17 mouse cellular contexts compared by ENCODE assay signal in the genomic region with DNA sequence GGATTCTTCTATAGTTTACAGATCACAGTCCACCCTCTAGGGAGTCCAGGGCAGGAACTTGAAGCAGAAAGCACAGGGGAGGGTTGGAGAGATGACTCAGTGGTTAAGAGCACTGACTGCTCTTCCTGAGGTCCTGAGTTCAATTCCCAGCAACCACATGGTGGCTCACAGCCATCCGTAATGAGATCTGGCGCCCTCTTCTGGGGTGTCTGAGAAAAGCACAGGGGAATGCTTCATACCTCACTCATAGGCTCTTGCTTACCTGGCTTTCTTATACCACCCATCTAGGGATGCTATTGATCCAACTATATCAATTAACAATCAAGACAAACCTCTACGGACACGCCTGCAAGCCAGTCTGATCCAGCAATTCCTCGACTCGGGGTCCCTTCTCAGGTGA. TPM values are rescaled to one million over a fixed set of nuclear protein-coding genes. Genes with fewer than 3 reads are reported as not detected.
DNase-seq lines count a peak whose midpoint lies in the region; ATAC-seq and TF ChIP-seq lines count a peak whose summit lies in the region.
"Had no signal": no experiment of that assay in that cellular context is flagged by ENCODE, and none has a peak within 500 bp of the region (broad histone marks: within the 10 kb centered on the region; RNA-seq: fewer than 3 reads in every experiment).

No protein-coding gene starts in this region.

- WGBS in liver, postnatal 0 days (ENCODE audit: insufficient replicate concordance) = 62% methylated on average over 6 of the region's 6 CpGs

- peaks cover 8% of the 10 kb centered on the region for H3K4me1 ChIP-seq in liver, postnatal 0 days (ENCODE audit: insufficient read depth)

- peak; percentile 44 for TF ChIP-seq CTCF in gastrocnemius, adult 2 months (IDR thresholded peaks at IDR 0.05)
- peak; percentile 47 for TF ChIP-seq CTCF in liver, postnatal 0 days (IDR thresholded peaks at IDR 0.05; ENCODE audit: low read depth)

- intact Hi-C loops in gastrocnemius, adult 2 months (cut with DNase I) = no loop called here

- H3K9ac ChIP-seq in liver, postnatal 0 days (replicated peaks) = no peak overlapping the region
- H3K9ac ChIP-seq: forebrain, embryonic 15.5 days; heart, embryonic 15.5 days; hindbrain, embryonic 12.5 days had no signal

- no peak overlapping the region for H3K4me3 ChIP-seq in gastrocnemius, adult 2 months
- no peak overlapping the region for H3K4me3 ChIP-seq in liver, postnatal 0 days (ENCODE audit: low read depth, low read length)
- H3K4me3 ChIP-seq: forebrain, embryonic 15.5 days; heart, embryonic 15.5 days; hindbrain, embryonic 12.5 days; midbrain, embryonic 10.5 days had no signal

- no peak overlapping the region for H3K4me2 ChIP-seq in liver, postnatal 0 days (ENCODE audit: low read depth, low read length)
- H3K4me2 ChIP-seq: forebrain, embryonic 15.5 days; heart, embryonic 15.5 days; hindbrain, embryonic 12.5 days had no signal

- DNase-seq in gastrocnemius, adult 2 months = no peak
- DNase-seq in gastrocnemius, postnatal 25 days = no peak
- peak; percentile 1 for DNase-seq in layer of hippocampus, adult 9-11 months
- DNase-seq in layer of hippocampus, adult 18-20 months (ENCODE audit: low spot score in 2 of 2) = no peak
- DNase-seq in thymus, postnatal 14 days = peak; percentile 29
- DNase-seq in thymus, postnatal 36 days = no peak
- no peak for DNase-seq in liver, postnatal 0 days
- DNase-seq in ovary, postnatal 36 days (ENCODE audit: low spot score) = no peak
- DNase-seq: cerebellum, adult 11 months; embryo, embryonic 11 days; gastrocnemius, postnatal 10 days; kidney, adult 9 months; right cerebral cortex, postnatal 25 days had no signal

- no peak for TF ChIP-seq EP300 in liver, postnatal 0 days (IDR thresholded peaks at IDR 0.05; ENCODE audit: low read depth)

- H3K27me3 ChIP-seq in liver, postnatal 0 days (ENCODE audit: insufficient read depth, low read length) = peaks cover 30% of the 10 kb centered on the region

- no peaks in the 10 kb centered on the region for H3K36me3 ChIP-seq in liver, postnatal 0 days (replicated peaks; ENCODE audit: insufficient read depth, low read length)
- H3K36me3 ChIP-seq: forebrain, embryonic 15.5 days; heart, embryonic 15.5 days; hindbrain, embryonic 12.5 days; midbrain, embryonic 10.5 days had no signal

- no peaks in the 10 kb centered on the region for H3K9me3 ChIP-seq in liver, postnatal 0 days (ENCODE audit: low read length)
- H3K9me3 ChIP-seq: forebrain, embryonic 15.5 days; heart, embryonic 15.5 days; hindbrain, embryonic 12.5 days had no signal

- no peak for ATAC-seq in liver, postnatal 0 days
- ATAC-seq: forebrain, embryonic 15.5 days had no signal

- no peak overlapping the region for H3K27ac ChIP-seq in gastrocnemius, adult 2 months
- H3K27ac ChIP-seq in liver, postnatal 0 days (ENCODE audit: low read depth) = no peak overlapping the region
- H3K27ac ChIP-seq: forebrain, embryonic 15.5 days; heart, embryonic 15.5 days; hindbrain, embryonic 12.5 days; midbrain, embryonic 10.5 days had no signal

RNA-seq across cellular contexts. Expression of a gene that starts 21.2 kb away (rescaled TPM):
- 1 to 10 TPM; 1.6 to 4.0 TPM for total RNA-seq in gastrocnemius, adult 2 months (2021)
- 1 to 10 TPM; 3.2 to 3.9 TPM for total RNA-seq in gastrocnemius, postnatal 25 days (2021)
- 1 to 10 TPM; 6.1 to 6.4 TPM for total RNA-seq in layer of hippocampus, adult 18-20 months (2021)
- 0.43 and 0.78 TPM in 2 replicates for polyA plus RNA-seq in liver, postnatal 0 days (2015; fragmentation: Nextera tagmentation; extraction: Ambion mirVana)

RNA-seq across cellular contexts. Expression of a gene that starts 21.5 kb away (rescaled TPM):
- under 1 TPM in 1 of 2 experiments, not detected in 1; 0.73 TPM for total RNA-seq in gastrocnemius, adult 2 months (2021)
- under 1 TPM; 0.36 to 0.48 TPM for total RNA-seq in gastrocnemius, postnatal 25 days (2021)
- 100 to 1,000 TPM; 103 to 116 TPM for total RNA-seq in layer of hippocampus, adult 18-20 months (2021)
- not detected in 2 replicates for polyA plus RNA-seq in liver, postnatal 0 days (2015; fragmentation: Nextera tagmentation; extraction: Ambion mirVana)

RNA-seq across cellular contexts. Expression of a gene that starts 56.7 kb away (rescaled TPM):
- 1 to 10 TPM; 3.0 to 7.4 TPM for total RNA-seq in gastrocnemius, adult 2 months (2021)
- total RNA-seq in gastrocnemius, postnatal 25 days (2021) = 1 to 10 TPM; 2.8 to 3.7 TPM
- total RNA-seq in layer of hippocampus, adult 18-20 months (2021) = 10 to 100 TPM; 31.5 to 35.9 TPM
- 1.3 and 1.5 TPM in 2 replicates for polyA plus RNA-seq in liver, postnatal 0 days (2015; fragmentation: Nextera tagmentation; extraction: Ambion mirVana)

Comparison
In these comparisons a context has a peak if more than half of its experiments do, and no peak if none do; other contexts are left out.
1. DNase-seq: peak in layer of hippocampus, adult 9-11 months (single experiment) and thymus, postnatal 14 days (single experiment); none in gastrocnemius, adult 2 months (single experiment), gastrocnemius, postnatal 25 days (single experiment), layer of hippocampus, adult 18-20 months (0 of 2), thymus, postnatal 36 days (0 of 2), liver, postnatal 0 days (single experiment) and ovary, postnatal 36 days (single experiment).
2. RNA of a gene that starts 21.5 kb away (total RNA-seq): 103 to 116 TPM in layer of hippocampus, adult 18-20 months; 0.73 TPM in gastrocnemius, adult 2 months and 0.36 to 0.48 TPM in gastrocnemius, postnatal 25 days; every median in the first group is over 10 times any median in the second.